Mouse (Mus musculus) kidney, adult 9 months (tissue): ENCODE results near the gene Man1b1.

Experiments
- DNase-seq: peaks from one replicate; pipeline ENCODE4 v3.0.0; 2022

Gene Man1b1

DNA sequence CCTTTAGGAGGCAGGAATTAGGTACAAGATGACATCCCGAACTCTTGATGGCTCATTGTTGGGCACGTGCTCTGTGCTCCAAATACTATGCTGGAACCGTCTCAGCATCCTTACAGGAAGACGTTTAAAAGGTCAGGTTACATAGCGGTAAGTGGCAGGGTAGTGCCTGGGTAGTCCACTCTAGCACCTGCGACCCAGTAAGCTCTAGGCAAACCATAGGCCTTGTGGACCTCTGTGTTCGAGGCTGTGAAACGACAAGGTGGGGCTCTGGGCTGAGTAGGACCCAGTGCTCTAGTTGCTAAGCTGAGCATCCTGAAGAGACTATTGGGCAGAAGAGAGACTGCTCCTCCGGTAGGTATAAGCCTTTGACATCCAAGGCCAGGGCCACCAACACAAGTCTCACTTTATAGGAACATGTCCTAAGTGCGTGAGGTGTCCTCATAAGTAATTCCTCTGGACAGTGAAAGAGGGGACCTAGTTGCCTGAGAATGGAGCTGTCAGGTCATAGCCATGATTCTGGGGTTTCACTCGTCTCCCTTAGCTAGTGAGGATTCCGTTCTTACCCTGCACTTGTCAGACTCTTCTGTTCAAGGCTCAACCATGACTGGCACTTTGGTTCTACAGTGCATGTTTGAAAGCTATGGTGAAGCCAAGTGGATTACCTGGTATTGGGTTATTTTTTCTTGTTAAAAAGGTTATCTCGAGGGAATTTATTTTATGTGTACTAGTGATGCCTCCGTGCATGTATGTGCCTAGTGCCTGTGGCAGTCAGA lies 26.4 kb upstream of the Man1b1 start:
- no peak for DNase-seq

DNA sequence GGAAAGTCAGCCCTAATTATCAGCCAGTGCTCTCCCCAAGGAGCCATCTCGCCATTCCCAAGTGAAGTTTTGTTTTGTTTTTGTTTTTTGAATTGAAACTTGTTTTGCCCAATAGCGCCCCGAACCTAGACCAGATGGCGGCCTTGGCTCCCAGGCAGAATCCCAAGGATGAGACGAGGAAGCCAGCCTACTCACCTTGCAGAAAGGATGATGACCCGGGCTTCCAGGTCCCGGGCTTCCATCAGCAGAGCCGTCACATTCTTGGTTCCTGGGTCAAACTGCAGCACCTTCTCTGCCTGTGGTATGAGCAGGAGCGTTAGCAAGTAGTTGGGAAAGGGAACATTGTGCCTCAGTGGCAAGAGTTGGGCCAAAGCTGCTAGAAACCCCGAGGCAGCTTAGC lies 22.0 kb upstream of the Man1b1 start:
- DNase-seq = no peak

DNA sequence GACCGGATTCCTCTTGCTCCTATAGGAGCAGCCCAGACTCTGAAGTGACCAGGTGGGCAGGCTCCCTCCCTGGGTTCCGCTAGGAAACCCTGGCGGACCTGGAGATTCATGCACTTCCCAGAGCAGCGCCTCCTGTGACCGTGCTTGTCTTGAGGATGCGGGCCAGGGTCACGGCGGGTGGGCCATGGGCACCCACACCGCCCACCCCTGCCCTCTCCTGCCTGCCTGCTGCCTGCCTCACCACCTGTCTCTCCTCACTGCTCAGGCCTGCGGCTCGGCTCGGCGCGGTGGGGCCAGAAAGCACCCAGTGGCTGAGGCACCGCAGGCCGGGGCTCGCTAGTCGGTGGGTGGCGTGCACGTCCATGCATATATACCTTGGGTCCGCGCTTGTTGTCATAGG lies 21.2 kb upstream of the Man1b1 start:
- no peak for DNase-seq

DNA sequence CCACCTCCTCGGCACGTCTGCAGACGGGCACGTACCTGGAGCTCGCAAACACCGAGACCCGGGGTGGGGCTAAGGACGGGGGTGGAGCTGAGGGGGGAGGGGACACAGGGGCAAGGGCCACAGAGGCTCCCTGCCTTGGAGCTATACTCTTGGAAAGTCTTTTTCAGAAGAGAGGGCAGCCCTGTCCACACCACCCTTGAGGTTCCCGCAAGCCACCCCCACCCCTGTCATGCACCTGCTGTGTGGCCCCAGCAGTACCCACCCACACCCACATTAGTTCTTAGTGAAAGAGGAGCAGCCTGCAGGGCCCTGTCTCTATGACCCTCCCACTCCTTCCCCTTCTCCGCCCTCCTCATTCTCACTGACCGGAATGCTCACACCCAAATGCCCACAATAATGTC lies 20.6 kb upstream of the Man1b1 start:
- DNase-seq = no peak

DNA sequence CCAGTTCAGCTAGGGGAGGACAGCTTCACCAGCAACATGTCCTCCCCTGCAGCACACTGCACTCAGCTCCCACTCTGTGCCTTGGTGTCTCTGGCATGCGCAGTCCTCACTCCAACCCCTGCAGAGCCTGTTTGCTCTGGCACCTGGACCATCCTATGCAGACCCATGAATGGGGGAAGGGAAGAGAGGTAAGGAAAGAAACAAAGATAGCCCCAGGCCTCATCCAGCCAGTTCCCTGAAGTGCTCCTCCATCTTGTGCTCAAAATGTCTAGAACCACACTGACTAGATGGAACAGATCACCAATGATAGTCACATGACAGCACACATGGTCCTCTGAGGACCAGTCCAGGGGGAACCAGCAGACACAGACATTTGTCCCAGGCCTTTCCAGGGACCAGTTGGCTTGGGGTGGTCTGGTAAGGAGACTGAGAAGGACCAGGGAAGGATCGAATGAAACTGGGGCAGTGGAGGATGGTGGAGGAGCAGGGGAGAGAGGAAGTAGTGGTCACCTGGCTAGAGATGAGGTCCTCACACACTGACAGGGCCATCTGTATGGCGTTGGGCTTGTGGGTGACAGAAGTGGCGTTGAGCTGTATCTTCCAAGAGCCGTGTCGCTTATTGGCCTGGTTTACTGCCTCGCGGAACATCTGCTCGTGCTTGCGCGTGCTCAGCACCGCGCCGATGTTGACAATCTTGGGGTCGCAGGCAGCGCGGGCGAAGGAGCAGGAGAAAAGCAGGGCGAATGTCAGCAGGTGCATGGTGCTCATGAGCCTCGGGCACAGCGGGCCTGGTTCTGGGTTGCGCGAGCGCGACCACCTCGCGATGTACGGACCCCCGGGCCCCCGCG lies 13.8 kb upstream of the Man1b1 start:
- DNase-seq = no peak

DNA sequence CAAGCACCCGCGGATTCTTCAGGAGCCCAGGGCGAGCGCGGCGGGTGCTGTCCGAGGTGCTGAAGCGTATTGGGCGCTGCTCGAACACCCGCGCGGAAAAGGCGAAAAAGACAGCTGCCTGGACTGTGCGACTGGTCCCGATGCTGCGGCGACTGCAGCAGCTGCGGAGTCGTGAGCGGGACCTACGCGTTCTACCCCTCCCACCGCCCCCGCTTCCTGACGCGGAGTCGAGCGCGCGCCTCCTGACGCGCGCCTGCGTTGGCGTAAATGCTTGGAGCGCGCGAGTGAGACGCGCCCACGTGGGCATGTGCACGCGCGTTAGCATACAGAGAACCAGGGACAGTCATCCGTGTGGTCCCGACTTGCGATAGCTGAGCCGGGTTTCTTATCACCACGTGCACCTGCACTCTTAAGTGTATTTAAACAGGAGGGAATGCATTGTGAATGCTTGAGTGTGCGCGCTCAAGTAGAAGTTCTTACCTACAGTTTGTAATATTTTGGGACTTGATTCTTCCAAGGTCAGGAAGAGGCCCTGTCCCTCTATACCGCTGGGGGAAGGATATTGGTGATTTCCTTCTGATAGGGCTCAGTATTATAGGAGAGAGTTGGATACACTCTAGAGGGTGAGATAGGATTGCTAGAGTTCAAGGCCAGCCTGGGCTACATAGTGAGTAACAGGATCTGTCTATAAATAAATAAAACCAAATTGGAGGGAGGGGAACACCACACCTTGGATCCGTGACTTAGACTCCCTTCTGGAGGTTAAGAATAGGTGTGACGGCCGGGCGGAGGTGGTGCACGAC lies 13.0 kb upstream of the Man1b1 start, which contains the start of gene Grin1:
Gene Grin1 (minus strand): TSS at position 217 of the 803 bp plus-strand sequence.
- DNase-seq = peak; percentile 38

DNA sequence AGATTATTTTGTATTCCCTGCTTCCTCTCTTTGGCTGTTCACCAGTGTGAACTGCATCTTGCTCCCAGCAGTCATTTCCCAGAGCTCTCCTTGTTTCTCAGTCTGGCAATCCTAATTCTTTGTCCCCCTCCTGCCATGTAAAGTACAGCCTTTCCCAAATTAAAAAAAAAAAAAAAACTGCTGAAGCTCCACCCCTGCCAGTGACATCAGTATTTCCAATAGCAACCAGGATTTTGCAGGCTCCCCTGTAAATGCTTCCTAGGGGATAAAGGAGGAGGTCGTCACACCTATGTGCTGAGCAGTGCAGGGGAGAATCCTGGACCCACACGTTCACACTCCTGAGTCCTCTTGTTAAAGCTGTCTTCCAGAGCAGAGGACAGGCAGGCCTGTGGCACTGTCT lies 12.1 kb upstream of the Man1b1 start:
- no peak for DNase-seq

DNA sequence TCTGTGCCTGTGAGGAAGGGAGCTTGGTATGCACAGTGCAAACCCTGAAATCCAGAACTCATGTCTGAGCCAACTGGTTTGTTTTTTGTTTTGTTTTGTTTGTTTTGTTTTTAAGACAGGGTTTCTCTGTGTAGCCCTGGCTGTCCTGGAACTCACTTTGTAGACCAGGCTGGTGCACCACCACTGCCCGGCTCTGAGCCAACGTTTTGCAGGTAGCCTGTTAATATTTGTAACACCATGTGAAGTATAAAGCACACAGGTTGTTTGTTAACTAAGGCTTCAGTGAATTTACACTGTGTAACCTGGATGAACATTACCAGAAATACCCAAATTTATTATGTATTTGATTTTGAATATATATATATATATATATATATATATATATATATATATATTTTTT lies 6.1 kb upstream of the Man1b1 start:
- DNase-seq = peak; percentile 50

DNA sequence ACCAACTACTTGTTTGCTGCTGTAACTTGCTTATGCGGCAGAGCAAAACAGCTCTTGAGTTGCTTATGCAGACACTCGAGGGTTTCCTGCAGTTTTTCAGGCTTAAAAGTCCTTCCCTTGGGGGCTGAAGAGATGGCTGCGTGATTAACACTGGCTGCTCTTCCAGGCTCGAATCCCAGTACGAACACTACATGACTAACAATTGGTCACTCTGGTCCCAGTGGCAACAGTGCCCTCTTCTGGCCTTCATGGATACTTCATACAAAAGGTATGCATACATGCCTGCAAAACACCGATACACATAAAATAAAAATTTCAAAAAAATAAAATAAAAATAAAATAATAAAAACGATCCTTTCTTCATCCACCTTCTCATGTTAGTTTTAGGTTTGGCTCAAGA lies 3.7 kb upstream of the Man1b1 start:
- peak; percentile 57 for DNase-seq

DNA sequence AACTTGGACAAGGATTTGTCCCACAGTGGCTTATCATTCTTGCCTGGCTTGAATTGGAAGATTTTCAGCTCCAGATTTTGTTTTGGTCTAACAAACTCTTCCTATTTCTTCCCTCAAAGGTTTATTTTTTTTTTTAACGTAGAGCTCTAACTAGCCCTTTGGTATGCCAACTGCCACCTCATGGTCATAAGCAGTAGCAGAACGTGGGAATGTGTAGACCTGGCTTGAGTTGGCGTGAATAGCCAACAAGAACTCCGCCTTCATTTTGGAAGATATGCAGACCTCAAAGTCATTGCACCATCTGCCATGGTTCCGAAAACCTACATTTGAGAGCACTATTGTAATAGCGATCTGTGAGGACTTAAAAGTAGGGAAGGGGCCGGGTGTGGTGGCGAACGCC lies 668 bp upstream of the Man1b1 start:
- DNase-seq = no peak

DNA sequence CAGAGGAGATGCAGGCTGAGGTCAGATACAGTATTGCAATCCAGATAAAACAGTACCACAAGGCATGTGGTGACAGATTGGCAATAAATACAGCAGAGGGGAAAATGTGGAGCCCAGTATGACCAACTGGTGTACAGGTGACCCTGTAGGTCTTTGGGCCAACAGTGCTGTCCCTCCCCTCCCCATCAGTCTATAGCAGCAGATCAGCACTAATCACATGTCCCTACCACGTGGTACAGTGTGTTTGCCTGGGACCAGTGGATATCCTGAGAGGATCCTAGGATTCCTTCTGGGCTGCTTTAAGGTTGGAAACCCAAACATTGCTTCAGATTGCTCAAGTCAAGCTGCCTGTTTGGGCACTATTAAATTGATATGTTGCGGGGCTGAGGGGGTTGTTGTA lies 1.4 kb downstream of the Man1b1 start:
- DNase-seq = no peak

DNA sequence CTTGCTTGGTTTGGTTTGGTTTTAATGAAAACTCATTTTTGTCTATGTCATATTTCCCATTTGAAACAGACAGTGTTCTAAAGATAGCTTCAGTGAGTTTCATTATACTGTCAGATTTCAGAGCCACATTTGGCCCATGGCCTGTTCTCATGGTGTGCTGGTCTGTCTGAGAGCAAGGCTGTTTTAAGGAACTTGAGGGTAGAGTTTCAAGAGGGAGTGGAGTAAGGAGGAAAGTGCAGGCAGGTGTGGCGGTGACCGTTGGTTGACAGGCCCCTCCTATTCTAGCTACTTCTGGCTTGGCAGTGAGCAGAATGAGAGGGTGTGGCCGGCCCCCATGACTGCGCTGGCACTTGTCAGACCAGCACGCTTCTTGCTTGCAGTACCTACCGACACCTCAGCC lies 6.2 kb downstream of the Man1b1 start:
- no peak for DNase-seq

DNA sequence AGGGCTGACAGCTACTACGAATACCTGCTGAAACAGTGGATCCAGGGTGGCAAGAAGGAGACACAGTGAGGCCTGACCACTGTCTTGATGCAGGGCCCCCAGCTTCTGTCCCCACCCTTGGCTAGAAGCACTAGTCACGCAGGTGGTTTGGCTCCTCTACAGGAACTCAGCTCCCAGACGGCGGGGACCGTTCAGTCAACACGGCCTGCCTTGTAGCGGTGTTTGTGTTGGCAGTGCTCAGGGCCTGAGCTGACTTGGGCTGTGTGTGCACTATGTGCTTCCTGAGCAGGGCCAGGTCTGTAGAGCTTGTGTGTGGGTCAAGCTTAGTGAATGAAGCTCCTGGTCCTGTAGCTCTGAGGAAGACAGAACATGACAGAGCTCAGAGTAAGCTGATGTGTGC lies 16.0 kb downstream of the Man1b1 start:
- no peak for DNase-seq

DNA sequence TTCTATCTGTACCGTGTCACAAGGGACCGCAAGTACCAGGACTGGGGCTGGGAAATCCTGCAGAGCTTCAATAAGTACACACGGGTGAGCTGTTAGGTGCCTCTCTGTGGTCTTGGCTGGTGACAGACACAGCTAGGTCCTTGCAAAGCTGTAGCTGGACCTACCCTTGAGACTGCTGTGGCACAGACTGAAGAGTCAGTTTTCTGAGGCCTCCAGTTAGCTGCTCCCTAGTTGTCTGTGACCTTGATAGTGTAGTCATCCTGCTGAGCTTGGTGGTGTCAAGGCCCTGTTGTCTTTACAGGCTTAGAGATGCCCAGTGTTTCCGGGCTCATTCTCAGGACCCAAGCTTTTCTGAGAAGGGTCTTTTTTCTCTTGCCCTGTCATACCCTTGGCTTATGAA lies 17.4 kb downstream of the Man1b1 start:
- DNase-seq = no peak

DNA sequence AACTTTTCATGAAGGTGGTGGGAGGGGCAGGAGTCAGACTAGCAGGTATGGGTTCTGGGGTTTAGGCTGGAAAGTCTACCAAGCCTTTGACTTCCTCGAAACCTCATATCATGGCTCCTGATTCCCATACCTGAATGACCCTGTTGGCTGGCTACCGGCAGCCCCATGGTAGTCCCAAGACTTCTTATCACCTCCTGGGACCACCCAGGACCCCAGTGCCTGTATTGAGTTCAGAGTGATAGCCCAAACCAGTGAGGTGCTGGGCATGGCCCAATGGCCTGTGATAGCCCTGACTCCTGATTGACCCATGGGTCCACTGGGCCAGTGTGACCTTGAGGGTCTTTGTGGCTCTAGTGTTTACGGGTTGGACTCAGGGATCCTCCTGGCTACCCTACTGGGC lies 18.6 kb downstream of the Man1b1 start:
- no peak for DNase-seq

DNA sequence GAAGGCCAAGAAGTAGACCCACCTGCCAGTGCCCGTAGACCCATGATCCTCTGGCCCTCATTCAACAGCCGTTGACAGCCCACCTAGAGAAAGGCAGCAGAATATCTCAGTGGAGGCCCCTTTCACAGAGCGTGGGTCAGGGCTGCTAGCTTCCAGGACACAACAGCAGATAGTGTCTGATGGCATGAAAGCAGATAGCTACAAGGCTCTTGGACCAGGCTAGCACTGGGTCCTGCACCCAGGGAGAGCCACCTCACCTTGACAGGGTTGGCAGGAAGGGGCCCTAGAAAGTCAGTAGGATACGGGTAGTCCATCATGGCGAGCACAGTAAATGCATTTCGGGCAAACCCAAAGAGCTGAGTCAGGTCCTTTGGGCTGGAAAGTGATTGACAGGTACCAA lies 22.1 kb downstream of the Man1b1 start:
- no peak for DNase-seq

DNA sequence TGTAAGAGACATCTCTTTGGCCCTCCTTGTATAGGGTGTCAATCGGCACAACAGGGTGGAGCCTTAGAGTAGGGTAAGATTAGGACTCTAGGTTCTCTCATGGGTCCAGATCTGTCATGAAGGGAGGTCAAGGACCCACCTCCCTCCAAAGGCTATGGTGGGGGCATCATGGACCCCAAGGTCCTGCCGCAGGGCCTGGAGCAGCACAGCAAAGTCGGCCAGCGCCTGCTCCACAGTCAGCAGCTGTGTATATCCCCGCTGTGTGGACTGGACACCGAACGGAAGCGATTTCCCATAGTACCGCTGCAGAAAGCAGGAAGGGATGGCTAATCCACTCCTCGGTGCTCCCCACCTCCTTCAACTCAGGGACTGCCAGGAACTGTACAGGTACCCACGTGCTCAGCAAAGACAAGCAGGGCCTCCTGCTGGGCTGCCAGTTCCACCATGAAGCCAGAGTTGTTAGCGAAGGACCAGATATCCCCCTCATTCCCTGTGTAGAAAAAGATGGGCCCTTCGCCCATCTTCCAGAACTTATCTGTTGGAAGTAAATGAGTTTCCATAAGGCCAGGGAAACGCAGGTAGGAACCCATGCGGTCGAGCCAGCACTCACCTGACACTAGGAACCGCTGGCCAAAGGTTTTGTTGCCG lies 23.4 kb downstream of the Man1b1 start:
- DNase-seq = no peak

DNA sequence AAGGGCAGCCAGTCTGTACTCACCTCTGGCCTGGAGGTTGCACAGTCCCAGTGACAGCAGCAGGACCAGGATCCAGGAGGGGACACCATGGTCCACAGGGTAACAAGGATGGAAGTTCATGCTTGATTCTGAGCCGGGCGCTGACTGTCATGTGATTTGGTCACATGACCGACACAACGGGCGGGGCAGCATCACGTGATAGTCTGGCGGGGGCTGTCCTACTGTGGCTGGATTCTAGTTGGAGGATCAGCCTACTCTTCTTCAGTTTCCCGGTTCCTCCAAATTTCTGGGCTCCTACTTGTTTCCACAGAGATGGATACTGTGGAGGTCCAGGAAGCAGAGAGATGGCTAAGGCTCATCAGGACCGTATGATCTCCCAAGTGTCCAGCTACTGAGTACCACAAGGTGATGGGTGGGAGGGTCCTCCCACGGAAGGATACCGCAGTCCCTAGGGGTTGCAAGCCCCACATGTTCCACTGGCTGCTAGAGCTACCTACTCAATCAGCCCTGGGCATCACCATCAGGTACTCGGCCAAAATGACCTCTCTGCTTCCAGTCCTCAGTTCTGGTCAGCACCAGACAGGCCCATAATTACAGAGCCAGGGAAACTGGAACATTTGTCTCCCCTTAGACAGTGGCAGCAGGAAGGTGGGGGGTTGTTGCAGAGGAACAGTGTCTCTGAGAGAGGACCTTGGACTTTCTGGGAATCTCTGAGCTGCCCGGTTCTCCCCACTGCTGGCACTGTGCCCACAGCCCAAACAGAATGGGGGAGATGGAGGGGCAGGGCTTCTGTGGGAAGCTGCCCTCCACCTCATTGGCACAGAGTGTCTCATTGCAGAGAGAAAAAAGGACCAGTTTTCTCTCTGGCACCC lies 24.3 kb downstream of the Man1b1 start, which contains the start of gene Dpp7:
Gene Dpp7 (minus strand): TSS at position 152 of the 872 bp plus-strand sequence.
- DNase-seq = peak; percentile 86

DNA sequence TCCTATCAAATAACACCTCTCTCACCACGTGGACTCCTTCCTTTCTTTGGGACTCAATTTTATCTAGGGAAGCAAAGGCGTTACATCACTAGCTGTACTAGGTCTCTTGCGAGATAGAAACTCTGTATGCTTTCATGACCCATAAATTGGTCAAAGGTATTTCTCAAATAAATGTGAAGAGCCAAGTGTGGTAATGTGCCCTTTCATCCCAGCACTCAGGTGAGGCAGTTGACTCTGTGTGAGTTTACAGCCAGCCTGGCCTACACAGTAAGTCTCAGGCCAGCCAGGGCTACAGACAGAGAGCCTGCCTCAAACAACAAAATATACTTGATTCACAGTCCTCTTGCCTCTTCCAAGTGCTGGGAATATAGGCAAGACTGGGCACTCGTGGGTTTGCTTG lies 27.7 kb downstream of the Man1b1 start:
- no peak for DNase-seq

DNA sequence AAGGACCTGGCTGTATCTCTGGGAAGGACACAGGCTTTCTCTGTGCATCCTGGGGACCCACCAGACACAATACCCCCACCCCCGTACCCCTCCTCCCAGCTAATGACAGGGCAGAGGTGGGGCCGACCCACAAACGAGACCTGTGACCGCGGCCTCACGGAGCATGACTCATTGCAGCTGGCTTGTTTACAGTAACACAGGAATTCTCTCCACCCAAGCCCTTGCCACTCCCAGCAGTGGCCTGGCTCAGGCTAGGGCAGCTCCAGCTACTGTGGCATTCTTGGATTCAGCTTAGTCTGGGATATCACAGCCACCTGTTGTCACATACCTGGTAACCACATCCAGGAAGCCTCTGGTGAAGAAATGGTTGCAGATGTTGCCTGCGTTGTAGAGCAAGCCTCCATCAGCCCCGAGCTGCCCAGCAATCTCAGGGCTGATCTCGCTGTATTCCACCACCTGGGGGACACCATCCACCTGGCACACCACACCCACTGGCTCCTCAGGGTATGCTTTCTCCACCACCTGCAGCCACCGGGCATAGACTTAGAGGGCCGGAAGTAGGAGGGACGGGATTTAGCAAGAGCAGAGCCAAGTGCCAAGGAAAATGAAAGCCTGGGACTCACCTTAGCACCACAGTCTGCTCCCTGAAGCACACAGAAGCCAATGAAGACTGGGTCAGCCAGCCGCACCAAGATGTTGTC lies 31.5 kb downstream of the Man1b1 start:
- no peak for DNase-seq

DNA sequence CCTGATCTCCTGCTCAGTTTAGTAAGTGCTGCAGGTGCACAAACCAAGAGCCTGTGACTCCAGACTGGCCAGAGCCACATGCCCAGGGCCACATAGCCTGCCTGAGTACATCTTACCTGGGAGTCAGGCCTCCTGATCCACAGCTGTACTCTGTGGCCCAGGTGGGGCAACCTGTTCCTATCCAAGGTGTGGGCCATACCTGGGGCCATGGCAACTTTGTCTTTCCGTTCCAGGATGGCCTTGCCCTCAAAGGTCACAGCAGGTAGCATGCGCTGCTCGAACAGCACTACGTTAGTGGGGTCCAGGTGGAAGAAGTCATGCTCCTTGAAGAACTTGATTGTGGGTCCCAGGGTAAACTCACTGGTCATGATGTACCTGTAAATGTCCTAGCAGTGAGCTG lies 32.2 kb downstream of the Man1b1 start:
- no peak for DNase-seq
